Mouse (Mus musculus): ENCODE data around the gene Car5a. TPM values are rescaled to one million over a fixed set of nuclear protein-coding genes. Genes with fewer than 3 reads are reported as not detected.

Gene Car5a
- polyA plus RNA-seq, 1 experiment from 2014 or later: not detected

- Histone ChIP-seq H3K4me3 (no peak overlapping the region), H3K9me3 (no peaks in the 10 kb centered on the region), H3K4me1 (peaks cover 46% of the 10 kb centered on the region), H3K27me3 (ENCODE audit: poor library complexity, severe bottlenecking) (no peaks in the 10 kb centered on the region), H3K36me3 (replicated peaks) (peaks cover 34% of the 10 kb centered on the region), H3K27ac (no peak overlapping the region)
- WGBS: 94% methylated on average over 8 of the region's 8 CpGs
- DNase-seq (ENCODE audit: extremely low spot score, low spot score): no peak
Observed at GRCm38 (mm10) chr8:121970225-121970624, 25.5 kb upstream of the Car5a start.

- peaks cover 46% of the 10 kb centered on the region for H3K4me1 ChIP-seq
- no peaks in the 10 kb centered on the region for H3K9me3 ChIP-seq
- DNase-seq (ENCODE audit: extremely low spot score, low spot score): no peak
- H3K27me3 ChIP-seq (ENCODE audit: poor library complexity, severe bottlenecking): no peaks in the 10 kb centered on the region
- 81% methylated on average over 4 of the region's 4 CpGs for WGBS
- no peak overlapping the region for H3K4me3 ChIP-seq
- H3K27ac ChIP-seq: no peak overlapping the region
- H3K36me3 ChIP-seq (replicated peaks): peaks cover 22% of the 10 kb centered on the region
Observed at GRCm38 (mm10) chr8:121968542-121968941, 23.8 kb upstream of the Car5a start.

GRCm38 (mm10) chr8:121967977-121968376, 23.3 kb upstream of the Car5a start:
- peaks cover 19% of the 10 kb centered on the region for H3K36me3 ChIP-seq (replicated peaks)
- no peak overlapping the region for H3K27ac ChIP-seq
- no peaks in the 10 kb centered on the region for H3K9me3 ChIP-seq
- no peaks in the 10 kb centered on the region for H3K27me3 ChIP-seq (ENCODE audit: poor library complexity, severe bottlenecking)
- WGBS: 60% methylated on average over 4 of the region's 4 CpGs
- no peak overlapping the region for H3K4me3 ChIP-seq
- DNase-seq (ENCODE audit: extremely low spot score, low spot score): no peak
- H3K4me1 ChIP-seq: peaks cover 46% of the 10 kb centered on the region

GRCm38 (mm10) chr8:121966714-121967448, 22.2 kb upstream of the Car5a start:
- H3K4me3 ChIP-seq: peak overlapping the region; percentile 3; the same call in 1 of the 2 replicates
- peak overlapping the region; percentile 70 for H3K27ac ChIP-seq
- H3K4me1 ChIP-seq: peaks cover 46% of the 10 kb centered on the region
- peak; percentile 37 for DNase-seq (ENCODE audit: extremely low spot score, low spot score)
- 25% methylated on average over 7 of the region's 7 CpGs for WGBS
- H3K9me3 ChIP-seq: no peaks in the 10 kb centered on the region
- H3K27me3 ChIP-seq (ENCODE audit: poor library complexity, severe bottlenecking): no peaks in the 10 kb centered on the region
- peaks cover 16% of the 10 kb centered on the region for H3K36me3 ChIP-seq (replicated peaks)

GRCm38 (mm10) chr8:121966110-121966509, 21.4 kb upstream of the Car5a start:
- WGBS: 75% methylated on average over 5 of the region's 5 CpGs
- Histone ChIP-seq H3K27ac (peak overlapping the region; percentile 70), H3K27me3 (ENCODE audit: poor library complexity, severe bottlenecking) (no peaks in the 10 kb centered on the region), H3K4me3 (no peak overlapping the region), H3K36me3 (replicated peaks) (peaks cover 14% of the 10 kb centered on the region; the same call in 1 of the 2 replicates), H3K9me3 (no peaks in the 10 kb centered on the region), H3K4me1 (peaks cover 38% of the 10 kb centered on the region)
- no peak for DNase-seq (ENCODE audit: extremely low spot score, low spot score)

- no peak overlapping the region for H3K4me3 ChIP-seq
- H3K27me3 ChIP-seq (ENCODE audit: poor library complexity, severe bottlenecking): no peaks in the 10 kb centered on the region
- no peaks in the 10 kb centered on the region for H3K9me3 ChIP-seq
- WGBS: 78% methylated on average over 8 of the region's 8 CpGs
- H3K36me3 ChIP-seq (replicated peaks): peaks cover 14% of the 10 kb centered on the region; the same call in 1 of the 2 replicates
- peaks cover 33% of the 10 kb centered on the region for H3K4me1 ChIP-seq
- no peak overlapping the region for H3K27ac ChIP-seq
- DNase-seq (ENCODE audit: extremely low spot score, low spot score): no peak
Observed at GRCm38 (mm10) chr8:121964716-121965512, 20.2 kb upstream of the Car5a start.

- Histone ChIP-seq H3K27ac (no peak overlapping the region), H3K4me1 (peaks cover 29% of the 10 kb centered on the region)
- WGBS: 82% methylated on average over 3 of the region's 3 CpGs
Observed at GRCm38 (mm10) chr8:121962892-121963291, 18.2 kb upstream of the Car5a start.

GRCm38 (mm10) chr8:121958395-121958794, 13.7 kb upstream of the Car5a start:
- H3K27me3 ChIP-seq (ENCODE audit: poor library complexity, severe bottlenecking): no peaks in the 10 kb centered on the region
- H3K4me1 ChIP-seq: peaks cover 6% of the 10 kb centered on the region
- no peak for DNase-seq (ENCODE audit: extremely low spot score, low spot score)
- WGBS: 90% methylated on average over 1 of the region's 1 CpGs
- no peak overlapping the region for H3K4me3 ChIP-seq
- no peak overlapping the region for H3K27ac ChIP-seq
- peaks cover 46% of the 10 kb centered on the region for H3K36me3 ChIP-seq (replicated peaks)
- H3K9me3 ChIP-seq: no peaks in the 10 kb centered on the region

More at GRCm38 (mm10) chr8:121962892-121963291, 18.2 kb upstream of the Car5a start:
- H3K9me3 ChIP-seq: no peaks in the 10 kb centered on the region
- H3K4me3 ChIP-seq: no peak overlapping the region
- peaks cover 13% of the 10 kb centered on the region for H3K36me3 ChIP-seq (replicated peaks)
- no peak for DNase-seq (ENCODE audit: extremely low spot score, low spot score)
- H3K27me3 ChIP-seq (ENCODE audit: poor library complexity, severe bottlenecking): no peaks in the 10 kb centered on the region

GRCm38 (mm10) chr8:121955825-121956500, 11.3 kb upstream of the Car5a start:
- Histone ChIP-seq H3K36me3 (replicated peaks) (peaks cover 56% of the 10 kb centered on the region), H3K4me3 (no peak overlapping the region), H3K27ac (no peak overlapping the region), H3K9me3 (no peaks in the 10 kb centered on the region), H3K4me1 (peaks cover 25% of the 10 kb centered on the region), H3K27me3 (ENCODE audit: poor library complexity, severe bottlenecking) (no peaks in the 10 kb centered on the region)
- WGBS: 92% methylated on average over 1 of the region's 1 CpGs
- DNase-seq (ENCODE audit: extremely low spot score, low spot score): no peak

GRCm38 (mm10) chr8:121954981-121955555, 10.4 kb upstream of the Car5a start:
- H3K4me3 ChIP-seq: no peak overlapping the region
- H3K27me3 ChIP-seq (ENCODE audit: poor library complexity, severe bottlenecking): no peaks in the 10 kb centered on the region
- peaks cover 25% of the 10 kb centered on the region for H3K4me1 ChIP-seq
- WGBS: 92% methylated on average over 10 of the region's 10 CpGs
- DNase-seq (ENCODE audit: extremely low spot score, low spot score): no peak
- no peak overlapping the region for H3K27ac ChIP-seq
- H3K36me3 ChIP-seq (replicated peaks): peaks cover 49% of the 10 kb centered on the region
- no peaks in the 10 kb centered on the region for H3K9me3 ChIP-seq

- no peak for DNase-seq (ENCODE audit: extremely low spot score, low spot score)
- Histone ChIP-seq H3K4me3 (no peak overlapping the region), H3K4me1 (peaks cover 28% of the 10 kb centered on the region), H3K27me3 (ENCODE audit: poor library complexity, severe bottlenecking) (no peaks in the 10 kb centered on the region), H3K27ac (no peak overlapping the region), H3K36me3 (replicated peaks) (peaks cover 47% of the 10 kb centered on the region), H3K9me3 (no peaks in the 10 kb centered on the region)
- 80% methylated on average over 3 of the region's 3 CpGs for WGBS
Observed at GRCm38 (mm10) chr8:121953821-121954545, 9.3 kb upstream of the Car5a start.

- peak overlapping the region; percentile 97; the same call in 1 of the 2 replicates for H3K4me3 ChIP-seq
- 85% methylated on average over 7 of the region's 7 CpGs for WGBS
- H3K4me1 ChIP-seq: peaks cover 37% of the 10 kb centered on the region
Observed at GRCm38 (mm10) chr8:121952800-121953199, 8.1 kb upstream of the Car5a start.

More at GRCm38 (mm10) chr8:121952800-121953199, 8.1 kb upstream of the Car5a start:
- H3K27me3 ChIP-seq (ENCODE audit: poor library complexity, severe bottlenecking): no peaks in the 10 kb centered on the region
- DNase-seq (ENCODE audit: extremely low spot score, low spot score): no peak
- peaks cover 47% of the 10 kb centered on the region for H3K36me3 ChIP-seq (replicated peaks)
- no peaks in the 10 kb centered on the region for H3K9me3 ChIP-seq
- H3K27ac ChIP-seq: no peak overlapping the region

All from forebrain, embryonic 10.5 days (tissue).